Mouse (Mus musculus) embryonic facial prominence, embryonic 12.5 days (tissue): ENCODE data around the gene Frs2. TPM values are rescaled to one million over a fixed set of nuclear protein-coding genes. Genes with fewer than 3 reads are reported as not detected.

Experiments used
- ATAC-seq: fragments of 200-750 bp; cut with Nextera tagmentation; 2 replicates; pipeline ENCODE4 v1.8.0; 2017; ENCODE audit not compliant: insufficient number of reproducible peaks, insufficient read depth, low FRiP score, low TSS enrichment
- H3K27ac ChIP-seq: fragments of 300-500 bp; sonication (generic); 2 replicates; pipeline ENCODE4 v1.5.1; 2016; ENCODE audit warnings: mild to moderate bottlenecking
- H3K27me3 ChIP-seq: fragments of 300-500 bp; sonication (generic); 2 replicates; pipeline ENCODE4 v1.6.1; 2016; ENCODE audit warnings: mild to moderate bottlenecking, moderate library complexity
- H3K36me3 ChIP-seq: fragments of 300-500 bp; sonication (generic); 2 replicates; pipeline ENCODE4 v1.6.1; 2016; ENCODE audit warnings: mild to moderate bottlenecking
- H3K4me1 ChIP-seq: fragments of 300-500 bp; sonication (generic); 2 replicates; pipeline ENCODE4 v1.6.1; 2016
- H3K4me2 ChIP-seq: fragments of 300-500 bp; sonication (generic); replicated peaks from 2 replicates; pipeline ENCODE4 v1.6.1; 2016; ENCODE audit warnings: mild to moderate bottlenecking, moderate library complexity
- H3K4me3 ChIP-seq: fragments of 300-500 bp; sonication (generic); 2 replicates; pipeline ENCODE4 v1.5.1; 2016; ENCODE audit warnings: mild to moderate bottlenecking
- H3K9ac ChIP-seq: fragments of 300-500 bp; sonication (generic); 2 replicates; pipeline ENCODE4 v1.6.1; 2016; ENCODE audit warnings: mild to moderate bottlenecking, moderate library complexity
- H3K9me3 ChIP-seq: fragments of 300-500 bp; sonication (generic); 2 replicates; pipeline ENCODE4 v1.6.1; 2016; ENCODE audit warnings: mild to moderate bottlenecking, moderate library complexity
- WGBS: fragments of 180-500 bp; shearing (Covaris S2); methylation state at CpG from one replicate; pipeline ENCODE4 v1.1.7; 2016; 5-methylcytosine and 5-hydroxymethylcytosine counted together
- polyA plus RNA-seq: library from polyadenylated mRNA; unstranded; fragments of >200 nt; fragmentation: Nextera tagmentation; extraction: Ambion mirVana; gene quantifications from 2 replicates; pipeline ENCODE4 v1.2.1, GENCODE M21; 2016

The Frs2 gene
- polyA plus RNA-seq = 22.8 and 24.4 TPM in 2 replicates

DNA sequence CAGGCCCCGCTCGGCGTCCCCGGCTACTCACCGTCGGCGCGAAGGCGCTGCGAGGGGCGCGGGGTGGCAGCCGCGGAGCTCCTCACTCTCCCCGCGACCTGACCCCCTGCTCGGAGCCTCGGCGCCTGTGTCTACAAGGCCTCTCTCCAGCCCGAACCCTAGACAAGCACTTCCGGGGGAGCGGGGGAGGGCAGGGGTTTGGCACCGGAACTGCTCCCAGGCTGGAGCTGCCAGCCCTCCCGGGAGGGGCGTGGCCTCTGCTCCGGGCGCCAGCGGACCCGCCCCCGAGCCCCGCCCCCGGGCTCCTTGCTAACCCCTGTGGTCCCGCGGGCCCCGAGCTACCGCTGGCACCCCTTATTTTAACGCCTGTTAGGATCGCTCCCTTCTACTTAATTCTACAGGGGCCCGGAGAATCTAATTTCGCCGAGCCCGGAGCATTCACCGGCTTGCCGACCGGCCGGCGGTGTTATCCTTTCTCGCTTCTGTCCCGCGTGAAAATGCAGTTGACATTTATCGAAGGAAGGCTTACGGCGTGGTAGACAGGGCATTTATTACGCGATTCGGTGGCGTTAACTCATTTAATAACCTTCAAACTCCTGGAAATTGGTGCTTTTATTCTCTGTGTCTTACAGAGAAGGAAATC, at the start of gene Frs2:
Gene Frs2 (minus strand): TSS at position 174 of the 643 bp plus-strand sequence.
- H3K9ac ChIP-seq = peak within 1 kb of the TSS; percentile 96
- H3K4me1 ChIP-seq = peaks cover 19% of the 10 kb centered on the region; the same call in 1 of the 2 replicates
- peak within 1 kb of the TSS; percentile 92 for H3K27ac ChIP-seq
- WGBS = 0% methylated on average over 48 of the region's 57 CpGs
- no peaks in the 10 kb centered on the region for H3K27me3 ChIP-seq
- peak within 1 kb of the TSS; percentile 99 for H3K4me3 ChIP-seq
- H3K9me3 ChIP-seq = no peaks in the 10 kb centered on the region
- no peaks in the 10 kb centered on the region for H3K36me3 ChIP-seq
- H3K4me2 ChIP-seq = peak within 1 kb of the TSS; percentile 61
- peak; percentile 95 for ATAC-seq

- no peaks in the 10 kb centered on the region for H3K27me3 ChIP-seq
- no peaks in the 10 kb centered on the region for H3K9me3 ChIP-seq
- no peak overlapping the region for H3K4me3 ChIP-seq
- no peak overlapping the region for H3K27ac ChIP-seq
- ATAC-seq = no peak
- no peak overlapping the region for H3K9ac ChIP-seq
- WGBS = 82% methylated on average over 3 of the region's 3 CpGs
- no peak overlapping the region for H3K4me2 ChIP-seq
- peaks cover 6% of the 10 kb centered on the region; the same call in 1 of the 2 replicates for H3K4me1 ChIP-seq
- H3K36me3 ChIP-seq = no peaks in the 10 kb centered on the region
These were observed 48.4 kb upstream of the Frs2 start for GRCm38 (mm10) chr10:117196696-117197095.

GRCm38 (mm10) chr10:117195748-117196147, 47.4 kb upstream of the Frs2 start:
- no peaks in the 10 kb centered on the region for H3K36me3 ChIP-seq
- H3K4me3 ChIP-seq = no peak overlapping the region
- peaks cover 6% of the 10 kb centered on the region; the same call in 1 of the 2 replicates for H3K4me1 ChIP-seq
- no peak for ATAC-seq
- no peaks in the 10 kb centered on the region for H3K9me3 ChIP-seq
- no peak overlapping the region for H3K9ac ChIP-seq
- no peak overlapping the region for H3K27ac ChIP-seq
- no peaks in the 10 kb centered on the region for H3K27me3 ChIP-seq
- no peak overlapping the region for H3K4me2 ChIP-seq
- 86% methylated on average over 4 of the region's 4 CpGs for WGBS

- no peak overlapping the region for H3K9ac ChIP-seq
- no peaks in the 10 kb centered on the region for H3K9me3 ChIP-seq
- H3K4me2 ChIP-seq = no peak overlapping the region
- H3K4me1 ChIP-seq = peaks cover 6% of the 10 kb centered on the region; the same call in 1 of the 2 replicates
- no peaks in the 10 kb centered on the region for H3K36me3 ChIP-seq
- no peak overlapping the region for H3K27ac ChIP-seq
- H3K4me3 ChIP-seq = no peak overlapping the region
- ATAC-seq = no peak
- no peaks in the 10 kb centered on the region for H3K27me3 ChIP-seq
- WGBS = 86% methylated on average over 12 of the region's 12 CpGs
These were observed 46.7 kb upstream of the Frs2 start for GRCm38 (mm10) chr10:117195005-117195404.

DNA sequence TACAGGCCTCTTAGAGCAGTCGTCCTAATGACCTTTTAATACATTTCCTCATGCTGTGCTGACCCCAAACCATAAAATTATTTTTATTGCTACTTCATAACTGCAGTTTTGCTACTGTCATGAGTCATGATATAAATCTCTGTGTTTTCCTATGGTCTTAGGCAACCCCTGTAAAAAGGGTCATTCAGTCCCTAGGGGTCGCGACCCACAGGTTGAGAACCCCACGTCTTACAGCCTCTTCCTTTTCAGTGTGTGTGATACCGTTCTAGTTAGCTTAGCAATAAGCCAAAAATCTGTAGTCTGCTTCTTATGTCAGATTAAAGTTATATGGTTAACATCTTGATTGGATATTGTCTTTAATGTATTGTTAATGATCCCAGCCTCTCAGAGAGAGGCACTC, 45.0 kb upstream of the Frs2 start:
- no peaks in the 10 kb centered on the region for H3K4me1 ChIP-seq
- WGBS = 76% methylated on average over 5 of the region's 5 CpGs
- ATAC-seq = no peak
- H3K9ac ChIP-seq = no peak overlapping the region
- no peaks in the 10 kb centered on the region for H3K27me3 ChIP-seq
- no peaks in the 10 kb centered on the region for H3K36me3 ChIP-seq
- no peaks in the 10 kb centered on the region for H3K9me3 ChIP-seq
- no peak overlapping the region for H3K4me2 ChIP-seq
- no peak overlapping the region for H3K27ac ChIP-seq
- no peak overlapping the region for H3K4me3 ChIP-seq

DNA sequence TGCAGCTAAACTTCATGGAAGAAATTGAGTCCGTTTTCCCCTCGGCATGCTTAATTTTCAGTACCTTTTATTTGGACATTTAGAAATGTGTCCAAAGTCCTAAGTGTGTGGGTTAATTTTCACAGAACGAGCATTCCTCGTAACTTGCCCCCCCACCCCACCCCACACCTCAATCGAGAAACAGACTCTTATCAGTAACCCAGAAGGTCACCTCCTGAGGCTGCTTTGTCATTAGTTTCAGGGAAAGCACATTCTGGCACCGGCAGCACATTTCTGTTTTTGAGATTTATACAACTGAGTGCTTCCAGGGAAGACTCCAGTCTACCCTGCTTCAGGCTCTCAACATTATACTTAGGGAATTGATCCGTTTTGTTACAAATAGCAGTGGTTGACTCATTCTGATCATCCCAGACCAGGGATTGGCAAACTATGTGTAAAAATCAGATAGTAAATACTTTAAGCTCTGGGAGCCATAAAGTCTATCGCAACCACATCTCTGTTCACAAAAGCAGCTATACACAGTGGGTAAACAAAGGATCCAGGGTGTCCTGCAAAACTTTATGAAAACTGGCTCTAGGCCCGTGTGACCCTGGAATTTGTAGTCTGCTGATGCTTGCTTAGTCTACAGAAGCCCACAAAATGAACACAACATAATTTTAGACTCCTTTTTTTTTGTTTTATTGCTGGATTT, 37.2 kb upstream of the Frs2 start:
- no peak for ATAC-seq

DNA sequence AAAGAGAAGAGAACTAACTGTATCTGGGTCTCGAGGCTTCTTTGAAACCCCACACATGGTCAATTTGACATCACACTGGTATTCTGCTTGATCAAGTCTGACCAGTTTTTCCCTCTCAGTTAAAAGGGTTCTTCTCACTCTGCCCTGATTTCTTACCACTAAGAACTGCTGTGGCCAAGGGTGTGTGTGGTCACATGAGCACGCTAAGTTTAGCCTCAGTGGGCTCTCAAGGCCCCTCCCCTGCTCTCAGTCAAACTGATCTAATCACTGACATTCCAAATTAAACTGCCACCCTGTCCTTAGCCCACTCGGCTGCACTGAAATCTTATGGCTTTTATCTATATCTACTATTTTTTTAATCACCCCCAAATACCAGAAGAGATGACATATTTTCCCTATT, 32.8 kb upstream of the Frs2 start:
- ATAC-seq = no peak
- WGBS = 36% methylated on average over 3 of the region's 3 CpGs
- no peak overlapping the region for H3K4me3 ChIP-seq
- H3K27me3 ChIP-seq = no peaks in the 10 kb centered on the region
- no peak overlapping the region for H3K4me2 ChIP-seq
- no peak overlapping the region for H3K9ac ChIP-seq
- no peaks in the 10 kb centered on the region for H3K9me3 ChIP-seq
- H3K36me3 ChIP-seq = no peaks in the 10 kb centered on the region
- no peak overlapping the region for H3K27ac ChIP-seq
- H3K4me1 ChIP-seq = no peaks in the 10 kb centered on the region

More for the DNA sequence above, 37.2 kb upstream of the Frs2 start:
- H3K27ac ChIP-seq = no peak overlapping the region
- H3K36me3 ChIP-seq = no peaks in the 10 kb centered on the region
- H3K9ac ChIP-seq = no peak overlapping the region
- H3K4me2 ChIP-seq = no peak overlapping the region
- H3K4me3 ChIP-seq = no peak overlapping the region
- WGBS = 69% methylated on average over 9 of the region's 9 CpGs
- H3K9me3 ChIP-seq = no peaks in the 10 kb centered on the region
- H3K4me1 ChIP-seq = no peaks in the 10 kb centered on the region
- no peaks in the 10 kb centered on the region for H3K27me3 ChIP-seq

DNA sequence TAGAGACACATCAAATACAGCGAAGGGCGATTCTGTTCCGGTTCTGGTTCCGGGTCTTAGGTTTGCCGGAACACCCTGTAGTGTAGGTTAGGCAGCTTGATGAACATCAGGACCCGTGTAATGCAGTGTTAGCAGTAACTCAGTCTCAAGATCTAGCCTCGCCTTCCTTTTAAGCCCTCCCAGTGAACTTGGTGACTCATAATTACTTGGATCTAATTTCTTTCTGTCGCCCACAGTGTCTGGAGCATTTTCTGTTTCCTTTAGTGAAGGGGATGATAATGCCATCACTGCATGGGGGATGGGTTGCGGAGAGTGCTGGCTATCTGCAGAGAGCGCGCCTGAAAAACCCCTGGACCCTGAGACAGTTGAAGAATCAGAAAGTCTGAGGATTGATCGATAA, 26.3 kb upstream of the Frs2 start:
- no peaks in the 10 kb centered on the region for H3K36me3 ChIP-seq
- no peak overlapping the region for H3K9ac ChIP-seq
- ATAC-seq = no peak
- H3K4me1 ChIP-seq = 0 out of 2 replicates have a peak, but pooled peaks cover 3% of the 10 kb centered on the region
- H3K4me3 ChIP-seq = no peak overlapping the region
- H3K27ac ChIP-seq = 0 out of 2 replicates have a peak overlapping the region, but pooled peaks have one; percentile 23
- 0 out of 2 replicates have a peak overlapping the region, but pooled peaks have one; percentile 11 for H3K4me2 ChIP-seq
- no peaks in the 10 kb centered on the region for H3K27me3 ChIP-seq
- 64% methylated on average over 12 of the region's 12 CpGs for WGBS
- no peaks in the 10 kb centered on the region for H3K9me3 ChIP-seq

DNA sequence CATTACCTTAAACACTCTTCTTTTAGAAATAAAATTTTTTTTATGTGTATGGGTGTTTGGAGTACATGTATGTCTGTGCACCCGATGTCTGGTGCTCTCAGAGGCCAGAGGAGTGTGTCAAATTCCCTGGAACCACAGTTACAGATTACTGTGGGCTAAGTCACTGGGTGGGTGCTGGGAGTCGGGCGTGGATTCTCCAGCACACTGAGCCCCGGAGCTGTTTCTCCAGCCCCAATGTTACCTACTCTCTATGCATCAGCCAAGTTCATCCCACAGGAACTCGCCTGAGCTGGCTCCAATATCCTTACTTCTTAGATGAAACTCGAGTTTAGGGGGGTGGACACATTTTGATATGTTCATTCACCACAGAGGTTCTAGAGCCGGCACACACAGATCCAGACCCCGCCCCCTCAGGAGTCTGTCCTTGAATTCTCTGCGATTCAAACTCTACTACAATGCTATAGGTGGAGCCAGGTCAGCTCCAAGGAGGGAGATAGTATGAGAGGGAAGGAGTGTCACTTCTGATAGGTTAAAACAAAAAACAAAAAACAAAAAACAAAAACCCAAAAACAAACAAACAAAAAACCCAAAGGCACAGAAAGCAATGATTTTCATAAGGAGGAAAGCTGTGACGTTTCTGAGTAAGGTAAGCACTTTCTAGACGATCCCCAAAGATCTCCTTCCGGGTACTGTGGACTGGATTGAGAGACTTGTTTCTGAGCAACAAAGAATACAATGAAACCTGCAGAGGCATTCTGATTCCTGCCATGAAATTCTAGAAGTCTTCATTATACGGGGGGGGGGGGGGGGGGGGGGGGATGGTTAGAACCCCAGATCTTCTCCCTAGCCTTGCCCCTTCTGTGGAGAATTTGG, 25.5 kb upstream of the Frs2 start:
- 0 out of 2 replicates have a peak overlapping the region, but pooled peaks have one; percentile 11 for H3K4me2 ChIP-seq
- no peak for ATAC-seq
- H3K4me3 ChIP-seq = no peak overlapping the region

GRCm38 (mm10) chr10:117173111-117173510, 24.8 kb upstream of the Frs2 start:
- 89% methylated on average over 1 of the region's 1 CpGs for WGBS

More for the DNA sequence above, 25.5 kb upstream of the Frs2 start:
- Histone ChIP-seq H3K4me1 (0 out of 2 replicates have a peak, but pooled peaks cover 3% of the 10 kb centered on the region), H3K27me3 (no peaks in the 10 kb centered on the region), H3K9ac (no peak overlapping the region), H3K9me3 (no peaks in the 10 kb centered on the region), H3K27ac (0 out of 2 replicates have a peak overlapping the region, but pooled peaks have one; percentile 23), H3K36me3 (no peaks in the 10 kb centered on the region)
- 38% methylated on average over 13 of the region's 13 CpGs for WGBS

GRCm38 (mm10) chr10:117172069-117172468, 23.7 kb upstream of the Frs2 start:
- Histone ChIP-seq H3K27me3 (no peaks in the 10 kb centered on the region), H3K4me2 (no peak overlapping the region), H3K9me3 (no peaks in the 10 kb centered on the region), H3K4me1 (0 out of 2 replicates have a peak, but pooled peaks cover 3% of the 10 kb centered on the region), H3K27ac (no peak overlapping the region), H3K36me3 (no peaks in the 10 kb centered on the region), H3K4me3 (no peak overlapping the region), H3K9ac (no peak overlapping the region)
- ATAC-seq = no peak
- WGBS = 23% methylated on average over 3 of the region's 3 CpGs

More at GRCm38 (mm10) chr10:117173111-117173510, 24.8 kb upstream of the Frs2 start:
- no peaks in the 10 kb centered on the region for H3K9me3 ChIP-seq
- no peaks in the 10 kb centered on the region for H3K27me3 ChIP-seq
- H3K4me1 ChIP-seq = 0 out of 2 replicates have a peak, but pooled peaks cover 3% of the 10 kb centered on the region
- no peak overlapping the region for H3K9ac ChIP-seq
- no peaks in the 10 kb centered on the region for H3K36me3 ChIP-seq
- H3K27ac ChIP-seq = no peak overlapping the region
- H3K4me3 ChIP-seq = no peak overlapping the region
- H3K4me2 ChIP-seq = no peak overlapping the region
- no peak for ATAC-seq
